Mouse (Mus musculus): ENCODE measurements around the gene Fignl2. TPM values are rescaled to one million over a fixed set of nuclear protein-coding genes. Genes with fewer than 3 reads are reported as not detected.
"Not testable (repeated sequence)": the region's sequence is repeated elsewhere in the genome, so short reads cannot be mapped to it uniquely, and the experiment has no call there.

Fignl2 gene
- 0.18 and 0.19 TPM in 2 replicates for polyA plus RNA-seq (2015; fragmentation: Nextera tagmentation; extraction: Ambion mirVana)

DNA sequence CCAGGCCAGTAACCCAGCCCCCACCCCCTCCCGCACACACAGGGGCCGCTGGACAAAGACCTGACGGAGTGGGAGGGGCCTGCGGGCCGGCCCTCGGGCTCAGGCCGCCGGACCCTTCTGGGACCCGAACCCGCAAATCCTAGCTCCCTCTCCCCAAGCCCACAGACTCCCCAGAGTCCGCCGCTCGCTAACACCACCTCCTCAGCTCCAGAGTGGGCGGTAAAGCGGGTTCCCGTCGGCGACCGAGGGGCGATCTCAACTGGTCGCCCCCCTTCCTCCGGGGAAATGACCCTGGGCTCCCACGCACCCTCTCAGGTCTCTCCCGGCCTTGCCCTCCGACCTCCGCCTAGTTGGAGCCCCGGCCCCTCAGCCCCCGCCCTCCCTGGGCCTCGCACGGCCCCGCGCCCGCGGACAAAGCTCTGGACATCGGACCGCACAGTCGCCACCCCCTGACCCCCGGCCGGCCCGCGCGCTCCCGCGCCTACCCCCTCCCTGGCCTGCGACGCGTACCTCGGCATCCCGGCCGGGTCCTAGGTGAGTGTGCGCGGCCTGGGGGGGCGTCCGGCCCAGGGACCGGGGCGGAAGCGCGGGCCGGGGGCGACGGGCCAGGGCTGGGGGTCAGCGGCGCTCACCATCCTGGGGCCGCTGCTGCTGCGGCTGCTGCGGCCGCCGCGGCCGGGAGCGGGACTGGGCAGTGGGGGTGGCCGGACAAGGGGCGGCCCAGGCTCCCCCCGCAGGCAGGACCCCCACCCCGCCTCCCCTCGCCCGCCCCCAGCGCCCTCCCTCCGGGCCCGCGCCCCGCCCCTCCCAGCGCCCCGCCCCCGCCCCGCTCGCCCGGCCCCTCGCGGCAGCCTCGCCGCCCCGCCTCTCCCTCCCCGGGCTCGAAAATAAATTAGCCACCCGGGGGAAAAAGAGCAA lies at the start of gene Fignl2:
TSS of gene Fignl2 (minus strand) at position 755 of the 918 bp plus-strand sequence.
- H3K4me2 ChIP-seq (replicated peaks): peak within 1 kb of the TSS; percentile 86
- peak within 1 kb of the TSS; percentile 79 for H3K9ac ChIP-seq
- ATAC-seq: peak; percentile 60
- H3K4me3 ChIP-seq (replicated peaks): peak within 1 kb of the TSS; percentile 87
- under 1% methylated on average over 59 of the region's 96 CpGs for WGBS
- H3K27me3 ChIP-seq (replicated peaks): no peaks in the 10 kb centered on the region
- H3K36me3 ChIP-seq: no peaks in the 10 kb centered on the region
- H3K9me3 ChIP-seq: no peaks in the 10 kb centered on the region
- peaks cover 47% of the 10 kb centered on the region for H3K4me1 ChIP-seq (replicated peaks)
- peak within 1 kb of the TSS; percentile 84 for H3K27ac ChIP-seq

DNA sequence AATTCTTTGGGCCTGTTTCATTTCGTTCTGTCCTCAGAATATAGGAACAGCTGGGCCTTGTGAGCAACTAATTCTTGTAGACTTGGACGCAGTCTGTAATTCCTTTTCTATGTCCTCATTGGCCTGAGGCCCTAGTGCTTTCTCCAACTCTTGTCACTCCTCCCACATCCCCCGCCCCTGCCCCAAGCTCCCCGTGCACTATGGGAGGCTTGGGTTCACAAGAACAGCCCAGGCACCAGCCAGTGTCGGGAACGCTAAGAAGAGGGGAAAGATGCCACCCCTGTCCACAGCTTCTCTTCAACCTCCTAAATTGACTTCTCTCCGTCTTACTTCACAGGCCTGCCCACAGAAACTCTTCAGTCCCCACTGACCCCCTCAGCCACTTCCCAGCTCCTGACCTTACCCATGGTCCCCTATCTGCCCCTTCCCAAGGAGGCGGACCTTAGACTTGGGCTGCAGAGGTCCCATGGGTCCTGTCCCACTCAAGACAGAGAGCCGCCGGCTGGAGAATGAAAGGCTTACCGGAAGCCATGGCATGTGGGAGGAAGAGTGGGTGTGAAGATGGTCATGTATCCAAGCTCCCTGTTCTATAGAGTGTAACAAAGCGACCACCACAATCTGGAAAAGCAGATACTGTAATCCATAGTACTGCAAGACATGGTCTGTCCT lies 48.6 kb upstream of the Fignl2 start:
- Histone ChIP-seq H3K27me3 (replicated peaks) (0 out of 2 replicates have a peak, but pooled peaks cover 3% of the 10 kb centered on the region), H3K9ac (no peak overlapping the region), H3K4me2 (replicated peaks) (no peak overlapping the region), H3K4me1 (replicated peaks) (peaks cover 33% of the 10 kb centered on the region), H3K27ac (peak overlapping the region; percentile 71), H3K9me3 (no peaks in the 10 kb centered on the region), H3K4me3 (replicated peaks) (no peak overlapping the region), H3K36me3 (no peaks in the 10 kb centered on the region)
- ATAC-seq: peak; percentile 63
- 69% methylated on average over 12 of the region's 12 CpGs for WGBS

GRCm38 (mm10) chr15:101125561-101125960 lies 47.2 kb upstream of the Fignl2 start:
- no peak overlapping the region for H3K9ac ChIP-seq
- H3K36me3 ChIP-seq: no peaks in the 10 kb centered on the region
- no peaks in the 10 kb centered on the region for H3K9me3 ChIP-seq
- no peak overlapping the region for H3K27ac ChIP-seq
- H3K4me1 ChIP-seq (replicated peaks): peaks cover 24% of the 10 kb centered on the region
- no peak overlapping the region for H3K4me2 ChIP-seq (replicated peaks)
- H3K4me3 ChIP-seq (replicated peaks): no peak overlapping the region
- no peak for ATAC-seq
- 0 out of 2 replicates have a peak, but pooled peaks cover 3% of the 10 kb centered on the region for H3K27me3 ChIP-seq (replicated peaks)
- WGBS: 87% methylated on average over 6 of the region's 6 CpGs

DNA sequence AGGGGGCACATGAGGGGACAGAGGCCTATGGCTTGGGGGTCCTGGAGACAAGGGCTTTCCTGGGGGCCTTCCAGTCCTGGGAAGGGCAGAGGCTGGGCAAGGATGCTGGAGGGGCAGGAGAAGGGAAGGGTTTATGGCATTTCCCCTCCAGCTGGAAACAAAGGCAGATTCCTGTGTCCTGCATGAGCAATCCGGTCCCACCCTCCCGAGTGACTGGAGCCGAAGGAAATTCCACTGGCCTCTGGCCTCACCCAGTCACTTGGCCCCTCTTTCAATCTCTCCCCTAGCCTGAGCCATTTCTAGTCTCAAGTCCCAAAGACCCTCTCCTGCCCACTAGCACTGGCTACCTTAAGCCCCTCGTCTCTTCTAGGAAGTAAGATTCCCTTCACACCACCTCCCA lies 44.8 kb upstream of the Fignl2 start:
- Histone ChIP-seq H3K36me3 (no peaks in the 10 kb centered on the region), H3K4me3 (replicated peaks) (no peak overlapping the region), H3K27me3 (replicated peaks) (no peaks in the 10 kb centered on the region), H3K9ac (no peak overlapping the region), H3K27ac (0 out of 2 replicates have a peak overlapping the region, but pooled peaks have one; percentile 20), H3K4me1 (replicated peaks) (peaks cover 22% of the 10 kb centered on the region), H3K9me3 (no peaks in the 10 kb centered on the region), H3K4me2 (replicated peaks) (no peak overlapping the region)
- whole genome bisulfite sequencing: 38% methylated on average over 4 of the region's 4 CpGs
- ATAC-seq: no peak

DNA sequence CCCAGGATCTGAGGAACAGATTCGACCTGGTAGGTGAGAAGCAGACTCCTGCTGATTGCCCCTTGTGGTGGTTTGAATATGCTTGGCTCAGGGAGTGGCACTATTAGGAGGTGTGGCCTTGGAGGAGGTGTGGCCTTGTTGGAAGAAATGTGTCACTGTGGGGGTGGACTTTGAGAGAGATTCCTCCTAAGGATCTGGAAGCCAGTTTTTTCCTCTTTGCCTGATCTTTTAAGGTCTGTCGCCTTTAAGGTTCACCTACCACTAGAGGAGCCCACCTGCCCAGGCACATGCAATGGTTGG lies 43.9 kb upstream of the Fignl2 start:
- 0 out of 2 replicates have a peak, but pooled peaks have one; percentile 47 for ATAC-seq
- Histone ChIP-seq H3K9ac (no peak overlapping the region), H3K4me1 (replicated peaks) (peaks cover 18% of the 10 kb centered on the region), H3K27me3 (replicated peaks) (no peaks in the 10 kb centered on the region), H3K36me3 (no peaks in the 10 kb centered on the region), H3K27ac (no peak overlapping the region), H3K4me3 (replicated peaks) (no peak overlapping the region), H3K9me3 (no peaks in the 10 kb centered on the region), H3K4me2 (replicated peaks) (no peak overlapping the region)
- 22% methylated on average over 2 of the region's 2 CpGs for WGBS

GRCm38 (mm10) chr15:101121411-101122289 lies 43.3 kb upstream of the Fignl2 start:
- ATAC-seq: no peak
- WGBS: 74% methylated on average over 9 of the region's 9 CpGs
- H3K4me2 ChIP-seq (replicated peaks): no peak overlapping the region
- H3K9me3 ChIP-seq: no peaks in the 10 kb centered on the region
- H3K27me3 ChIP-seq (replicated peaks): no peaks in the 10 kb centered on the region
- H3K36me3 ChIP-seq: no peaks in the 10 kb centered on the region
- peaks cover 14% of the 10 kb centered on the region for H3K4me1 ChIP-seq (replicated peaks)
- no peak overlapping the region for H3K27ac ChIP-seq
- no peak overlapping the region for H3K9ac ChIP-seq
- no peak overlapping the region for H3K4me3 ChIP-seq (replicated peaks)

- no peak overlapping the region for H3K9ac ChIP-seq
- H3K9me3 ChIP-seq: no peaks in the 10 kb centered on the region
- H3K36me3 ChIP-seq: no peaks in the 10 kb centered on the region
- H3K4me3 ChIP-seq (replicated peaks): no peak overlapping the region
- no peak for ATAC-seq
- H3K27me3 ChIP-seq (replicated peaks): no peaks in the 10 kb centered on the region
- H3K27ac ChIP-seq: no peak overlapping the region
- no peak overlapping the region for H3K4me2 ChIP-seq (replicated peaks)
- WGBS: 52% methylated on average over 14 of the region's 14 CpGs
- peaks cover 10% of the 10 kb centered on the region for H3K4me1 ChIP-seq (replicated peaks)
Measured at GRCm38 (mm10) chr15:101118399-101119125, 40.2 kb upstream of the Fignl2 start.

DNA sequence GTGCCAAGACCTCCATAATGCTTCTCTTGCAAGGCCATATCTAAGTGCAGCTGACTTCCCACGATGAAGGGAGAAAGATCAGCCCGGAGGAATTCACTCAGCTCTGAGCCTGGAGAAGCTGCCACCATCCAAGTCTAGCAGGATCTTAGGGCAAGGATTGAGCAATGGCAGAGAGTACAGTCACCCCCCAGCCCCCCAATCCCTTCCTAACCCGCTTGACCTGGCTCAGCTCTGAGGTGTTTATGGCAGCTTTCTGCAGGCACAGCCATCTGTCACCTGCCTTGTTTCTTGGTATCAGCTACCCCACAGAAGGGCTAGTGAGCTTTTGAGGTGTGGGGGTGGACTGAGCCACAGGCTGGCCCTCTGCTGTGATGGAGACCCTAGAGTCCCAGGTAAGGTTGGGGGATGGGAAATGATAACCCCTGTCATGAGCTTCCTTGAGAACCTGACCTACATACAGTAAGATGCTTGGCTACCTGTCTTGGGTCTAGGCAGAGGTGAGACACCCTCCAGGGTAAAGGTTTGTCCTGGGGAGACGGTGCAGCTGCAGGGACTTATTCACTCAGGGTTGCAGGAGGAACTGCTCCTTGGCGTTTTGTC lies 37.2 kb upstream of the Fignl2 start, which contains the start of gene Ankrd33:
TSS of gene Ankrd33 (plus strand) at position 245 of the 600 bp plus-strand sequence.
- WGBS: 73% methylated on average over 5 of the region's 5 CpGs

GRCm38 (mm10) chr15:101113778-101114177 lies 35.4 kb upstream of the Fignl2 start:
- H3K4me2 ChIP-seq (replicated peaks); ATAC-seq; H3K36me3 ChIP-seq; H3K9ac ChIP-seq; H3K4me3 ChIP-seq (replicated peaks); H3K4me1 ChIP-seq (replicated peaks); H3K27ac ChIP-seq; H3K9me3 ChIP-seq; H3K27me3 ChIP-seq (replicated peaks): not testable (repeated sequence)
- WGBS: 98% methylated on average over 2 of the region's 2 CpGs

More for the DNA sequence above, 37.2 kb upstream of the Fignl2 start, which contains the start of gene Ankrd33:
- Histone ChIP-seq H3K9ac (no peak within 1 kb of the TSS), H3K9me3 (no peaks in the 10 kb centered on the region), H3K4me2 (replicated peaks) (no peak within 1 kb of the TSS), H3K4me1 (replicated peaks) (peaks cover 15% of the 10 kb centered on the region), H3K27ac (no peak within 1 kb of the TSS), H3K4me3 (replicated peaks) (no peak within 1 kb of the TSS), H3K27me3 (replicated peaks) (no peaks in the 10 kb centered on the region), H3K36me3 (no peaks in the 10 kb centered on the region)
- no peak for ATAC-seq

GRCm38 (mm10) chr15:101113176-101113575 lies 34.8 kb upstream of the Fignl2 start:
- Histone ChIP-seq H3K4me2 (replicated peaks) (no peak overlapping the region), H3K27me3 (replicated peaks) (no peaks in the 10 kb centered on the region), H3K4me1 (replicated peaks) (0 out of 2 replicates have a peak, but pooled peaks cover 5% of the 10 kb centered on the region), H3K9me3 (no peaks in the 10 kb centered on the region), H3K4me3 (replicated peaks) (no peak overlapping the region), H3K9ac (no peak overlapping the region), H3K27ac (0 out of 2 replicates have a peak overlapping the region, but pooled peaks have one; percentile 13), H3K36me3 (no peaks in the 10 kb centered on the region)
- ATAC-seq: peak; percentile 78
- 45% methylated on average over 8 of the region's 8 CpGs for WGBS

Data from intestine, embryonic 15.5 days (tissue).